In the genomic region with DNA sequence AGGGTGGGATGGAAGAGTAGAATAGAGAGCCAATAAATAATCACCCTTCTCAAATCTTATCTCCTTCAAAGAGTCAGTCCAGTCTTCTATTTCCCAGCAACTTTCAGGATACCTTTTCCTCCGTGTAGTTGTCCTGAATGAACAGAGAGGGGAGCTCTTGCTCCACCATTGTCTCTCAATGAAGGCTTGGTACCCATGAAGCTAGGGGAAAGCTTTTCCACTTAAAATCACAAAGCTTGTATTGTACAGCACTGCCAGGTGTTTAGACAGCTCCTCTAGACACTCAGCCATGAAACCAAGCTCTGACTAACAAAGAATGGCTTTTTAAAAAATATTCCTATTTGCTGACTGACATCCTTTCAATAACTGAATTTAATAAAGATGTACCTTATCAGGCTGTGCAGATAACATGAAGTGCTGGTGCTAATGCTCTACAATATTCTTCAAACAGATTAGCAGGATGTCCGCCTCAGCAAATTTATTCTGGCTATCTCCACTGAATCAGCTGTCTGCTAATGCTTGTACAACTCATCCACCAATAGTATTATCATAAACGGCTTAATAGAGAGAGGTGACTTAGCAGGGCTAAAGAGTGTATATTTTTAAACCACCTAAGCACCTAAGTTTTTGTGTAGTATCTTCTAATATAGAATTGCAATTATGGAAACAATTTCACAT, we compare ENCODE assay signal across 8 mouse cellular contexts.
DNase-seq lines count a peak whose midpoint lies in the region; ATAC-seq and TF ChIP-seq lines count a peak whose summit lies in the region.

No protein-coding gene starts in this region.

- H3K9ac ChIP-seq in kidney, embryonic 14.5 days (ENCODE audit: low read depth, low read length), result no peak overlapping the region
- H3K9ac ChIP-seq in forebrain, postnatal 0 days, result no peak overlapping the region
- H3K9ac ChIP-seq in midbrain, embryonic 14.5 days (replicated peaks; ENCODE audit: low read length), result 0 out of 2 replicates have a peak overlapping the region, but pooled peaks have one; percentile 31

- TF ChIP-seq CTCF in forebrain, postnatal 0 days (IDR thresholded peaks at IDR 0.05; ENCODE audit: low read depth), result peak; percentile 81

- H3K4me2 ChIP-seq in kidney, embryonic 14.5 days (replicated peaks; ENCODE audit: low read depth, low read length), result no peak overlapping the region
- H3K4me2 ChIP-seq in forebrain, postnatal 0 days (ENCODE audit: low read depth), result no peak overlapping the region
- no peak overlapping the region; the same call in 1 of the 2 replicates for H3K4me2 ChIP-seq in midbrain, embryonic 14.5 days (ENCODE audit: low read length)

- H3K9me3 ChIP-seq in kidney, embryonic 14.5 days (ENCODE audit: control insufficient read depth, low read length), result no peaks in the 10 kb centered on the region
- no peaks in the 10 kb centered on the region for H3K9me3 ChIP-seq in forebrain, postnatal 0 days (ENCODE audit: low read length)
- H3K9me3 ChIP-seq in midbrain, embryonic 14.5 days (ENCODE audit: control insufficient read depth, low read length), result no peaks in the 10 kb centered on the region

- no peaks in the 10 kb centered on the region for H3K36me3 ChIP-seq in kidney, embryonic 14.5 days (ENCODE audit: control insufficient read depth, insufficient read depth, low read length)
- no peaks in the 10 kb centered on the region for H3K36me3 ChIP-seq in forebrain, postnatal 0 days (ENCODE audit: insufficient read depth)
- no peaks in the 10 kb centered on the region for H3K36me3 ChIP-seq in midbrain, embryonic 14.5 days (ENCODE audit: control insufficient read depth, insufficient read depth, low read length)

- WGBS in kidney, embryonic 14.5 days, result 50% methylated on average over 3 of the region's 3 CpGs
- WGBS in forebrain, postnatal 0 days, result 23% methylated on average over 3 of the region's 3 CpGs
- 17% methylated on average over 3 of the region's 3 CpGs for WGBS in midbrain, embryonic 14.5 days

- ATAC-seq in kidney, embryonic 14.5 days (ENCODE audit: low FRiP score, low TSS enrichment), result peak; percentile 94; the same call in 1 of the 2 replicates
- peak; percentile 96 for ATAC-seq in forebrain, postnatal 0 days
- peak; percentile 88 for ATAC-seq in midbrain, embryonic 14.5 days (ENCODE audit: low FRiP score, low TSS enrichment)

- H3K4me3 ChIP-seq in kidney, embryonic 14.5 days (ENCODE audit: low read length), result no peak overlapping the region
- H3K4me3 ChIP-seq in forebrain, postnatal 0 days (ENCODE audit: low read depth, low read length), result no peak overlapping the region
- H3K4me3 ChIP-seq in midbrain, embryonic 14.5 days (replicated peaks; ENCODE audit: low read depth, low read length), result no peak overlapping the region

- no peak for DNase-seq in kidney, postnatal 25 days
- peak; percentile 43 for DNase-seq in Muller cell, postnatal 12 days (ENCODE audit: inconsistent ontology term)
- peak; percentile 81 for DNase-seq in forebrain, postnatal 0 days
- DNase-seq in midbrain, embryonic 14.5 days, result peak; percentile 85
- no peak for DNase-seq in thymus, postnatal 4 days
- DNase-seq in thymus, postnatal 0 days (ENCODE audit: low spot score), result no peak
- DNase-seq in right cerebral cortex, postnatal 25 days, result no peak

- no peak overlapping the region for H3K27ac ChIP-seq in kidney, embryonic 14.5 days (ENCODE audit: low read depth, low read length)
- H3K27ac ChIP-seq in forebrain, postnatal 0 days (ENCODE audit: low read depth, low read length), result no peak overlapping the region
- peak overlapping the region; percentile 73 for H3K27ac ChIP-seq in midbrain, embryonic 14.5 days (replicated peaks; ENCODE audit: low read depth, low read length)

- no peaks in the 10 kb centered on the region for H3K4me1 ChIP-seq in kidney, embryonic 14.5 days (ENCODE audit: control insufficient read depth, insufficient read depth, low read length)
- H3K4me1 ChIP-seq in forebrain, postnatal 0 days (ENCODE audit: insufficient read depth), result no peaks in the 10 kb centered on the region
- no peaks in the 10 kb centered on the region for H3K4me1 ChIP-seq in midbrain, embryonic 14.5 days (ENCODE audit: control insufficient read depth, insufficient read depth, low read length)

- no peaks in the 10 kb centered on the region for H3K27me3 ChIP-seq in kidney, embryonic 14.5 days (ENCODE audit: control insufficient read depth, insufficient read depth, low read length)
- H3K27me3 ChIP-seq in forebrain, postnatal 0 days (ENCODE audit: insufficient read depth, low read length), result no peaks in the 10 kb centered on the region; the same call in 1 of the 2 replicates
- H3K27me3 ChIP-seq in midbrain, embryonic 14.5 days (ENCODE audit: control insufficient read depth, insufficient read depth, low read length), result no peaks in the 10 kb centered on the region

Comparison
In these comparisons a context has a peak if more than half of its experiments do, and no peak if none do; other contexts are left out.
1. DNase-seq: peak in Muller cell, postnatal 12 days (single experiment), forebrain, postnatal 0 days (single experiment) and midbrain, embryonic 14.5 days (single experiment); none in kidney, postnatal 25 days (0 of 2), thymus, postnatal 4 days (single experiment), thymus, postnatal 0 days (single experiment) and right cerebral cortex, postnatal 25 days (single experiment).
2. Peak in every context shown above with its lines, with median percentiles within 50 percentile points of each other: ATAC-seq.